Mouse (Mus musculus) ES-Bruce4 (cell line): ENCODE data around the gene Ttc19. TPM values are rescaled to one million over a fixed set of nuclear protein-coding genes. Genes with fewer than 3 reads are reported as not detected.
"Not testable (repeated sequence)": the region's sequence is repeated elsewhere in the genome, so short reads cannot be mapped to it uniquely, and the experiment has no call there.

Experiments used
- H3K27ac ChIP-seq: 2 replicates; pipeline ENCODE4 v1.5.1; 2012; ENCODE audit warnings: low read length, inconsistent platforms; ENCODE audit not compliant: insufficient read depth
- H3K27me3 ChIP-seq: 2 replicates; pipeline ENCODE4 v1.6.1; 2012; ENCODE audit warnings: mild to moderate bottlenecking, low read length, inconsistent platforms; ENCODE audit not compliant: control insufficient read depth, poor library complexity, insufficient read depth, severe bottlenecking
- H3K36me3 ChIP-seq: 2 replicates; pipeline ENCODE4 v1.6.1; 2012; ENCODE audit warnings: inconsistent platforms, mild to moderate bottlenecking, low read length, moderate library complexity; ENCODE audit not compliant: control insufficient read depth, poor library complexity, insufficient read depth, severe bottlenecking
- H3K4me1 ChIP-seq: one replicate; pipeline ENCODE4 v1.8.1; 2011; ENCODE audit warnings: low read length; ENCODE audit not compliant: control insufficient read depth, insufficient read depth
- H3K4me3 ChIP-seq: 2 replicates; pipeline ENCODE4 v1.5.1; 2011; ENCODE audit warnings: low read depth, mild to moderate bottlenecking, low read length
- H3K9ac ChIP-seq: 2 replicates; pipeline ENCODE4 v1.6.1; 2012; ENCODE audit warnings: low read depth, mild to moderate bottlenecking, inconsistent platforms; ENCODE audit not compliant: poor library complexity, severe bottlenecking
- H3K9me3 ChIP-seq: replicated peaks from 2 replicates; pipeline ENCODE4 v1.6.1; 2012; ENCODE audit warnings: mild to moderate bottlenecking, low read length, inconsistent platforms; ENCODE audit not compliant: control insufficient read depth, poor library complexity, insufficient read depth, severe bottlenecking
- CTCF ChIP-seq: IDR thresholded peaks from one replicate; pipeline ENCODE4 v1.8.1; 2011; ENCODE audit warnings: low read depth, low read length
- EP300 ChIP-seq: IDR thresholded peaks from 2 replicates; pipeline ENCODE4 v1.6.1; 2011; ENCODE audit warnings: low read depth, low read length; ENCODE audit not compliant: insufficient read depth
- POLR2A ChIP-seq: IDR thresholded peaks from one replicate; pipeline ENCODE4 v1.8.1; 2011; ENCODE audit warnings: low read length; ENCODE audit not compliant: insufficient read depth
- polyA plus RNA-seq: library from polyadenylated mRNA; stranded (reverse); fragments of >200 nt; gene quantifications from 2 replicates; pipeline ENCODE4 v1.2.4, GENCODE M21; 2011; ENCODE audit warnings: low read depth; ENCODE audit not compliant: missing spikeins, insufficient read depth, insufficient read length

The Ttc19 gene
- polyA plus RNA-seq, 1 experiment = 32.3 TPM

GRCm38 (mm10) chr11:62369924-62370323, 88.7 kb downstream of the Ttc19 start:
- Histone ChIP-seq H3K4me1 (no peaks in the 10 kb centered on the region), H3K27ac (no peak overlapping the region), H3K27me3 (no peaks in the 10 kb centered on the region), H3K9ac (no peak overlapping the region), H3K9me3 (no peaks in the 10 kb centered on the region), H3K36me3 (peaks cover 48% of the 10 kb centered on the region), H3K4me3 (no peak overlapping the region)
- no peak for TF ChIP-seq CTCF
- TF ChIP-seq POLR2A = no peak
- TF ChIP-seq EP300 = no peak

DNA sequence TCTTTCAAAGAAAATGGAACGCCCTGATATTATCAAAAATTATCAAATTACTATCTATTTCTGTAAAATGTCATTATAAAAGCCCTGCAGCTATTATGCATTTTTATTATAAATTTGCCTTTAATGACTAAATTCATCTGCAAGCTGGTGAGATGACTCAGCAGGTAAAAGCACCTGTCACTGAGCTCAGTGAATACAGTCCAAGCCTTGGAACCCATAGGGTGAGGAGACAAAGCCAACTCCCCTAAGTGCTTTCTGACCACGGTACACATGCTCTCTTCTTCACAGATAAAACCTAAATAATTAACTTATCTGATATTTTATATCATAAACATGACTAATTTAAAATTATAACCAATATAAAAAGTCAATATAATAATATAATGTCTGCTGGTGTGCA, 90.5 kb downstream of the Ttc19 start:
- no peak overlapping the region for H3K4me3 ChIP-seq
- no peak overlapping the region for H3K9ac ChIP-seq
- no peaks in the 10 kb centered on the region for H3K9me3 ChIP-seq
- H3K36me3 ChIP-seq = peaks cover 48% of the 10 kb centered on the region
- TF ChIP-seq EP300 (no peak), POLR2A (no peak), CTCF (no peak)
- H3K27me3 ChIP-seq = no peaks in the 10 kb centered on the region
- no peak overlapping the region for H3K27ac ChIP-seq
- no peaks in the 10 kb centered on the region for H3K4me1 ChIP-seq

GRCm38 (mm10) chr11:62377202-62377851, 96.1 kb downstream of the Ttc19 start:
- not testable (repeated sequence) for H3K4me3 ChIP-seq, H3K9me3 ChIP-seq, H3K4me1 ChIP-seq, H3K9ac ChIP-seq, H3K27me3 ChIP-seq, H3K27ac ChIP-seq
- peaks cover 45% of the 10 kb centered on the region for H3K36me3 ChIP-seq

Other genes starting within 250 kb of the Ttc19 start
- gene Adora2b, start 32.5 kb upstream of the Ttc19 start, polyA plus RNA-seq = 0.43 and 0.84 TPM in 2 replicates
- gene Zswim7, start 98 bp upstream of the Ttc19 start, polyA plus RNA-seq = 20.2 and 22.1 TPM in 2 replicates
- 12.7 and 14.1 TPM in 2 replicates for gene Pigl, start 177.0 kb downstream of the Ttc19 start, polyA plus RNA-seq
- 281 and 327 TPM in 2 replicates for gene Ncor1, start 177.1 kb downstream of the Ttc19 start, polyA plus RNA-seq